Mouse (Mus musculus) intestine, embryonic 14.5 days (tissue): ENCODE measurements at regions not wholly inside any gene's neighbourhood (a gene's known extent, or its start where the extent isn't known, plus 50 kb on each side); places are given as distances from the start of the nearest gene placed in this dataset.

ENCODE experiments used
- ATAC-seq: fragments of 200-750 bp; cut with Nextera tagmentation; replicated peaks from 2 replicates; pipeline ENCODE4 v1.8.0; 2017; ENCODE audit warnings: low read depth, moderate number of reproducible peaks, moderate TSS enrichment, moderate library complexity; ENCODE audit not compliant: low FRiP score, low TSS enrichment
- DNase-seq: peaks from one replicate; pipeline ENCODE4 v3.0.0-alpha.2; 2018; ENCODE audit warnings: low spot score
- H3K27ac ChIP-seq: fragments of 300-500 bp; sonication (generic); 2 replicates; pipeline ENCODE4 v1.5.1; 2014; ENCODE audit warnings: low read depth, mild to moderate bottlenecking, control low read depth
- H3K27me3 ChIP-seq: fragments of 300-500 bp; sonication (generic); replicated peaks from 2 replicates; pipeline ENCODE4 v1.6.1; 2014; ENCODE audit warnings: low read length, control low read depth; ENCODE audit not compliant: control insufficient read depth, insufficient read depth
- H3K36me3 ChIP-seq: fragments of 300-500 bp; sonication (generic); 2 replicates; pipeline ENCODE4 v1.6.1; 2014; ENCODE audit warnings: low read length, control low read depth; ENCODE audit not compliant: control insufficient read depth, insufficient read depth
- H3K4me1 ChIP-seq: fragments of 300-500 bp; sonication (generic); replicated peaks from 2 replicates; pipeline ENCODE4 v1.6.1; 2014; ENCODE audit warnings: low read length, control low read depth, mixed read lengths; ENCODE audit not compliant: control insufficient read depth, insufficient read depth
- H3K4me2 ChIP-seq: fragments of 300-500 bp; sonication (generic); 2 replicates; pipeline ENCODE4 v1.6.1; 2014; ENCODE audit warnings: low read length
- H3K4me3 ChIP-seq: fragments of 300-500 bp; sonication (generic); 2 replicates; pipeline ENCODE4 v1.5.1; 2014; ENCODE audit warnings: low read depth, low read length, control low read depth, mixed read lengths
- H3K9ac ChIP-seq: fragments of 300-500 bp; sonication (generic); 2 replicates; pipeline ENCODE4 v1.6.1; 2014; ENCODE audit warnings: mild to moderate bottlenecking, low read length
- H3K9me3 ChIP-seq: fragments of 300-500 bp; sonication (generic); 2 replicates; pipeline ENCODE4 v1.6.1; 2016; ENCODE audit warnings: low read length, control low read depth; ENCODE audit not compliant: control insufficient read depth
- WGBS: fragments of 180-500 bp; shearing (Covaris S2); extraction: QIAGEN DNeasy Blood & Tissue Kit; methylation state at CpG from one replicate; pipeline ENCODE4 v1.1.7; 2014; 5-methylcytosine and 5-hydroxymethylcytosine counted together

GRCm38 (mm10) chr10:21685122-21685798 lies 92.3 kb downstream of the 1700020N01Rik start:
- ATAC-seq = peak; percentile 37; the same call in 1 of the 2 replicates
- H3K27me3 ChIP-seq = no peaks in the 10 kb centered on the region
- no peak for DNase-seq
- H3K4me2 ChIP-seq = no peak overlapping the region
- H3K27ac ChIP-seq = no peak overlapping the region
- H3K9me3 ChIP-seq = no peaks in the 10 kb centered on the region
- peaks cover 17% of the 10 kb centered on the region; the same call in 1 of the 2 replicates for H3K4me1 ChIP-seq
- no peak overlapping the region for H3K4me3 ChIP-seq
- H3K9ac ChIP-seq = no peak overlapping the region
- WGBS = 39% methylated on average over 9 of the region's 9 CpGs
- no peaks in the 10 kb centered on the region for H3K36me3 ChIP-seq

GRCm38 (mm10) chr10:21686060-21686459 lies 93.1 kb downstream of the 1700020N01Rik start:
- no peaks in the 10 kb centered on the region for H3K27me3 ChIP-seq
- no peak overlapping the region for H3K4me3 ChIP-seq
- WGBS = 21% methylated on average over 9 of the region's 9 CpGs
- DNase-seq = peak; percentile 54
- no peaks in the 10 kb centered on the region for H3K9me3 ChIP-seq
- no peak overlapping the region for H3K9ac ChIP-seq
- no peak overlapping the region for H3K27ac ChIP-seq
- H3K4me1 ChIP-seq = peaks cover 17% of the 10 kb centered on the region
- peak; percentile 90 for ATAC-seq
- H3K4me2 ChIP-seq = no peak overlapping the region
- H3K36me3 ChIP-seq = no peaks in the 10 kb centered on the region

- Histone ChIP-seq H3K4me2 (no peak overlapping the region), H3K9ac (no peak overlapping the region), H3K9me3 (no peaks in the 10 kb centered on the region), H3K4me3 (no peak overlapping the region), H3K4me1 (peaks cover 17% of the 10 kb centered on the region), H3K36me3 (no peaks in the 10 kb centered on the region), H3K27me3 (no peaks in the 10 kb centered on the region), H3K27ac (no peak overlapping the region)
- 90% methylated on average over 7 of the region's 7 CpGs for WGBS
- ATAC-seq = no peak
- DNase-seq = no peak
Observed at GRCm38 (mm10) chr10:21687484-21687883, 94.5 kb downstream of the 1700020N01Rik start.

GRCm38 (mm10) chr10:21688513-21688912 lies 95.6 kb downstream of the 1700020N01Rik start:
- H3K4me1 ChIP-seq = peaks cover 17% of the 10 kb centered on the region
- no peak overlapping the region for H3K9ac ChIP-seq
- no peak overlapping the region for H3K4me3 ChIP-seq
- no peaks in the 10 kb centered on the region for H3K27me3 ChIP-seq
- no peak overlapping the region for H3K4me2 ChIP-seq
- no peak overlapping the region for H3K27ac ChIP-seq
- no peaks in the 10 kb centered on the region for H3K36me3 ChIP-seq
- 69% methylated on average over 7 of the region's 7 CpGs for WGBS
- DNase-seq (peak; percentile 38), ATAC-seq (no peak)
- no peaks in the 10 kb centered on the region for H3K9me3 ChIP-seq

GRCm38 (mm10) chr10:21689847-21690269 lies 96.9 kb downstream of the 1700020N01Rik start:
- Histone ChIP-seq H3K4me2 (no peak overlapping the region), H3K27ac (no peak overlapping the region), H3K27me3 (no peaks in the 10 kb centered on the region), H3K4me1 (peaks cover 19% of the 10 kb centered on the region), H3K4me3 (no peak overlapping the region), H3K9me3 (no peaks in the 10 kb centered on the region), H3K36me3 (no peaks in the 10 kb centered on the region), H3K9ac (no peak overlapping the region)
- ATAC-seq = no peak
- 85% methylated on average over 9 of the region's 9 CpGs for WGBS
- peak; percentile 42 for DNase-seq

- H3K4me2 ChIP-seq = no peak overlapping the region
- no peaks in the 10 kb centered on the region for H3K36me3 ChIP-seq
- H3K4me3 ChIP-seq = no peak overlapping the region
- DNase-seq (no peak), ATAC-seq (peak; percentile 74; the same call in 1 of the 2 replicates)
- H3K27me3 ChIP-seq = no peaks in the 10 kb centered on the region
- peaks cover 5% of the 10 kb centered on the region for H3K4me1 ChIP-seq
- 16% methylated on average over 5 of the region's 5 CpGs for WGBS
- peak overlapping the region; percentile 76 for H3K27ac ChIP-seq
- no peaks in the 10 kb centered on the region for H3K9me3 ChIP-seq
- H3K9ac ChIP-seq = no peak overlapping the region
Observed at GRCm38 (mm10) chr10:21695185-21695584, 102.2 kb downstream of the 1700020N01Rik start.

- H3K36me3 ChIP-seq = no peaks in the 10 kb centered on the region
- ATAC-seq (no peak), DNase-seq (no peak)
- no peaks in the 10 kb centered on the region for H3K27me3 ChIP-seq
- H3K27ac ChIP-seq = no peak overlapping the region
- H3K4me1 ChIP-seq = peaks cover 9% of the 10 kb centered on the region; the same call in 1 of the 2 replicates
- 97% methylated on average over 5 of the region's 5 CpGs for WGBS
- H3K9ac ChIP-seq = no peak overlapping the region
- no peak overlapping the region for H3K4me3 ChIP-seq
- no peak overlapping the region for H3K4me2 ChIP-seq
- H3K9me3 ChIP-seq = no peaks in the 10 kb centered on the region
Observed at GRCm38 (mm10) chr10:21696671-21697070, 103.7 kb downstream of the 1700020N01Rik start.

GRCm38 (mm10) chr10:21701580-21701979 lies 108.6 kb downstream of the 1700020N01Rik start:
- Histone ChIP-seq H3K27ac (no peak overlapping the region), H3K4me2 (no peak overlapping the region), H3K4me3 (no peak overlapping the region), H3K9me3 (no peaks in the 10 kb centered on the region), H3K27me3 (no peaks in the 10 kb centered on the region), H3K4me1 (0 out of 2 replicates have a peak, but pooled peaks cover 6% of the 10 kb centered on the region), H3K36me3 (no peaks in the 10 kb centered on the region), H3K9ac (no peak overlapping the region)
- ATAC-seq (no peak), DNase-seq (no peak)
- WGBS = 33% methylated on average over 3 of the region's 3 CpGs

GRCm38 (mm10) chr10:21702134-21702533 lies 109.2 kb downstream of the 1700020N01Rik start:
- 57% methylated on average over 1 of the region's 1 CpGs for WGBS
- no peak overlapping the region for H3K27ac ChIP-seq
- H3K9ac ChIP-seq = no peak overlapping the region
- 0 out of 2 replicates have a peak, but pooled peaks cover 6% of the 10 kb centered on the region for H3K4me1 ChIP-seq
- no peak for DNase-seq
- no peak overlapping the region for H3K4me3 ChIP-seq
- no peaks in the 10 kb centered on the region for H3K9me3 ChIP-seq
- H3K36me3 ChIP-seq = no peaks in the 10 kb centered on the region
- ATAC-seq = no peak
- H3K27me3 ChIP-seq = no peaks in the 10 kb centered on the region
- no peak overlapping the region for H3K4me2 ChIP-seq
